Mouse (Mus musculus) lung, embryonic 16.5 days (tissue): ENCODE measurements around the gene Brcc3. TPM values are rescaled to one million over a fixed set of nuclear protein-coding genes. Genes with fewer than 3 reads are reported as not detected.
"Not testable (repeated sequence)": the region's sequence is repeated elsewhere in the genome, so short reads cannot be mapped to it uniquely, and the experiment has no call there.

ENCODE experiments used
- ATAC-seq: fragments of 200-750 bp; cut with Nextera tagmentation; 2 replicates; pipeline ENCODE4 v1.8.0; 2017; ENCODE audit warnings: low read depth, mild to moderate bottlenecking, moderate library complexity
- H3K27ac ChIP-seq: fragments of 300-500 bp; sonication (generic); 2 replicates; pipeline ENCODE4 v1.5.1; 2014; ENCODE audit warnings: mild to moderate bottlenecking, control low read depth, low read length
- H3K27me3 ChIP-seq: fragments of 300-500 bp; sonication (generic); 2 replicates; pipeline ENCODE4 v1.6.1; 2014; ENCODE audit warnings: low read depth, low read length, mixed read lengths; ENCODE audit not compliant: control insufficient read depth, insufficient read depth
- H3K36me3 ChIP-seq: fragments of 300-500 bp; sonication (generic); 2 replicates; pipeline ENCODE4 v1.6.1; 2014; ENCODE audit warnings: low read length; ENCODE audit not compliant: control insufficient read depth, insufficient read depth
- H3K4me1 ChIP-seq: fragments of 300-500 bp; sonication (generic); replicated peaks from 2 replicates; pipeline ENCODE4 v1.6.1; 2014; ENCODE audit warnings: low read length, mixed read lengths; ENCODE audit not compliant: control insufficient read depth, insufficient read depth
- H3K4me2 ChIP-seq: fragments of 300-500 bp; sonication (generic); 2 replicates; pipeline ENCODE4 v1.6.1; 2014; ENCODE audit warnings: low read depth, low read length, control low read depth
- H3K4me3 ChIP-seq: fragments of 300-500 bp; sonication (generic); 2 replicates; pipeline ENCODE4 v1.5.1; 2014; ENCODE audit warnings: mild to moderate bottlenecking, low read length, control low read depth
- H3K9ac ChIP-seq: fragments of 300-500 bp; sonication (generic); 2 replicates; pipeline ENCODE4 v1.6.1; 2014; ENCODE audit warnings: low read length, control low read depth
- H3K9me3 ChIP-seq: fragments of 300-500 bp; sonication (generic); 2 replicates; pipeline ENCODE4 v1.6.1; 2016; ENCODE audit warnings: low read length; ENCODE audit not compliant: control insufficient read depth
- WGBS: fragments of 180-500 bp; shearing (Covaris S2); extraction: QIAGEN DNeasy Blood & Tissue Kit; methylation state at CpG from one replicate; pipeline ENCODE4 v1.1.7; 2014; 5-methylcytosine and 5-hydroxymethylcytosine counted together
- polyA plus RNA-seq: library from polyadenylated mRNA; unstranded; fragments of >200 nt; fragmentation: Nextera tagmentation; extraction: Ambion mirVana; gene quantifications from 2 replicates; pipeline ENCODE4 v1.2.1, GENCODE M21; 2015

The Brcc3 gene
- polyA plus RNA-seq, 1 experiment from 2014 or later = 59.6 TPM

DNA sequence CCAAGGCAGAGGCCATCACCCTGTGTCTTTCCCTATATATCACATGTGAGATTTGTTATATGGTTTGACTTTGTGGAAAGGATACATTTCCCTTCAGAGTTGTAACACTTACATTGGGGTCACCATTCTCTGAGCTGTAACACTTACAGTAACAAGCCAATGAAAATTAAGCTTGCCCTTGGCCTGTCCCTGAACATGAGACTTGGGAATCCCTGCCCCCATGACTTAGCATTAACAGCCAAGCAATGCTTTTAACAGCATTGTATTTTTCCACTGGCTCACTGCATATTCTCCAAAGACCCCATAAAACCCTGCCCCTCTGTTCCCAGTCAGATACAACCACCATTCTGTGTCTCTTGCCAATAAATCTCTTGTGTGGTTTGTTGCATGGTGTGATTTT lies 13.1 kb upstream of the Brcc3 start:
- Histone ChIP-seq H3K4me3 (no peak overlapping the region), H3K4me2 (no peak overlapping the region), H3K9ac (no peak overlapping the region), H3K36me3 (0 out of 2 replicates have a peak, but pooled peaks cover 2% of the 10 kb centered on the region), H3K9me3 (no peaks in the 10 kb centered on the region), H3K4me1 (no peaks in the 10 kb centered on the region), H3K27ac (no peak overlapping the region), H3K27me3 (no peaks in the 10 kb centered on the region)
- ATAC-seq = no peak

DNA sequence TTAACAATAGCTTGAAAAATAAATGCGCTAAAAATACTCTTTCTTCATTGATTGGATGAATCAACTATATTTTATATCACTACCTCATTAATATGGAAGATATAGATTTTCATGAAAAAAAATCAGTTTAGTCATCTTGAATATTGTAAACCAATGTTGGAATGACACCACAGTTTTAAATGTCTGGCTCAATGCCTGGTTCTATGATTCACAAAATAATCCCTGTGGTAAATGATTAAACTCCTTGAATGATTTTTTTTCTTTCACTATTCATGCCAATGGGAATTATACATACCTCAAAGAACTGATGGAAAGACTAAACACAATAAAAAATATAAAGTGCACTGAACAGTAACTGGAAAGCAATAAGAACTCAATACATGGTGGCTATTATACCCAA lies 6.7 kb upstream of the Brcc3 start:
- no peak overlapping the region for H3K27ac ChIP-seq
- no peak for ATAC-seq
- no peaks in the 10 kb centered on the region for H3K36me3 ChIP-seq
- 89% methylated on average over 1 of the region's 1 CpGs for WGBS
- H3K4me1 ChIP-seq = no peaks in the 10 kb centered on the region
- H3K9ac ChIP-seq = no peak overlapping the region
- no peaks in the 10 kb centered on the region for H3K27me3 ChIP-seq
- no peak overlapping the region for H3K4me2 ChIP-seq
- H3K9me3 ChIP-seq = no peaks in the 10 kb centered on the region
- H3K4me3 ChIP-seq = no peak overlapping the region

DNA sequence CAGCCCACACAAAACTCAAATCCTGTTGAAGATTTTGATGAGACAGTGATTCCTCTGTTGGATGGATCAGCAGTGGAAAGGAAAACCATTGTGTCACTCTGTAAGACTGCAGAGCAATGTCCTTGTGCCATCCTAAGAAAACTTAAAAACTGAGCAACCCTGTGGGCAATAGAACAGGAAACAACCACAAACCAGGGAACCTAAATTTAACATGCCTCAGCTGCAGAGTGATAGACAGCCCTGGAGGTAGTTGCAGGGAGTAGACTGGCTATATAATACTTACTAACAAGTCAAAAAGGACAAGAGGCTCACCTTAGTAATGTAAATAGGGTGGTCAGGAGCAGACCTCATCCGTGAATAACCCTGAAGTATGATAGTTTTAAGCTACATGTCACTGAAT lies 38.2 kb downstream of the Brcc3 start:
- Histone ChIP-seq H3K9me3 (no peaks in the 10 kb centered on the region), H3K36me3 (peaks cover 20% of the 10 kb centered on the region; the same call in 1 of the 2 replicates), H3K4me3 (no peak overlapping the region), H3K9ac (no peak overlapping the region), H3K4me2 (no peak overlapping the region), H3K27me3 (no peaks in the 10 kb centered on the region), H3K4me1 (no peaks in the 10 kb centered on the region), H3K27ac (no peak overlapping the region)
- no peak for ATAC-seq
- 83% methylated on average over 1 of the region's 1 CpGs for WGBS

DNA sequence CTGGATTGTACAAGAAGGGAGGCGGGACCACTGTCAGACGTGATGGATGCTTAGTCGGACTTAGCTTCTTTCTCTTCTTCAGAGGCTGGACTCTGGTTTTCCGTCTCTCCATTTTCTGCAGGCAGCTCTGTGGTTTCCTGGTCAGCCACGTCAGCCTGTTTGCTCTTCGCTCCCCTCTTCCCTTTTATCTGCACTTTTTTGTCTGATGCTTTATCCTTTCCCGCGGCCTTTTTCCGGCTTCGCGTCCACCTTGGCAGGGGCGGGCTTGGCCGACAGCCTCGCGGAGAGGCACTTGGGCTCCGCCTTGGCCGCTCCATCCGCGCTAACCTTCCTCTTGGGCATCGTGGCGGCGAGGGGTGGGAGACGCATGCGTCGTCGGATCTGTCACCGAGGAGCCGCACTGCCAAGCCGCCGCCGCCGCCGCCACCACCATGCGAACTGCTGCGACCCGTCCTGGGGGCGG lies 58.8 kb downstream of the Brcc3 start:
- Histone ChIP-seq H3K4me3 (peak overlapping the region; percentile 45), H3K4me2 (peak overlapping the region; percentile 49), H3K9ac (peak overlapping the region; percentile 47; the same call in 1 of the 2 replicates)
- WGBS = 19% methylated on average over 36 of the region's 37 CpGs
- peak; percentile 79 for ATAC-seq
- not testable (repeated sequence) for H3K4me1 ChIP-seq, H3K9me3 ChIP-seq, H3K36me3 ChIP-seq, H3K27ac ChIP-seq, H3K27me3 ChIP-seq

DNA sequence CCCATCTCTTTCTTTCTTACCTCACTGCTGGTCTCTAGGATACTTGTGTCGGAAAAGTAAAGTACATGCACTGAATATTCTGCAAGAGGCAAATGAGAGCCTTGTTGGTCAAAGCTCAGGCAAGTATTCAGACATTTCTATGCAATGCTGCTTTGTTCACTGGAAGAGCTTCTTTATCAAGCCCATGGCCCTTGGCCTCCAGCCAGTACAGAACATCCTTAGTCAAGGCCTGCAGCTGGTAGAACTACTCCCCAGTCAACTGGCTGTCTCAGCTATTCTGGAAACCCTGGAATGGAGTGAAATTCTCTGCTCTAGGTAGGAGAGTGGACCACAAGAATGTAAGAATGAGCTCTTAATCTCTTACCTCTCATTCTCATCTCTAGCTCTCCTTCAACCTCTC lies 73.5 kb downstream of the Brcc3 start:
- H3K4me3 ChIP-seq = no peak overlapping the region
- no peak overlapping the region for H3K4me2 ChIP-seq
- no peaks in the 10 kb centered on the region for H3K4me1 ChIP-seq
- H3K27ac ChIP-seq = no peak overlapping the region
- H3K36me3 ChIP-seq = no peaks in the 10 kb centered on the region
- H3K9me3 ChIP-seq = no peaks in the 10 kb centered on the region
- no peak for ATAC-seq
- H3K9ac ChIP-seq = no peak overlapping the region
- no peaks in the 10 kb centered on the region for H3K27me3 ChIP-seq
- WGBS = 76% methylated on average over 1 of the region's 1 CpGs

Other genes starting within 250 kb of the Brcc3 start
- gene Fundc2, start 34.2 kb upstream of the Brcc3 start, polyA plus RNA-seq = 72.9 and 73.4 TPM in 2 replicates
- gene F8, start 34.0 kb upstream of the Brcc3 start, polyA plus RNA-seq = 2.2 and 2.4 TPM in 2 replicates
- 22.2 and 25.3 TPM in 2 replicates for gene Cmc4, start within 50 bp of the Brcc3 start, polyA plus RNA-seq
- gene Mtcp1, start within 50 bp of the Brcc3 start, polyA plus RNA-seq = 11.9 and 12.0 TPM in 2 replicates
- 158 and 170 TPM in 2 replicates for gene Vbp1, start 97.7 kb downstream of the Brcc3 start, polyA plus RNA-seq
- 1.1 TPM in 2 replicates for gene Rab39b, start 161.6 kb downstream of the Brcc3 start, polyA plus RNA-seq